Mouse (Mus musculus) forebrain, embryonic 11.5 days (tissue): ENCODE data around the gene Gabarap. TPM values are rescaled to one million over a fixed set of nuclear protein-coding genes. Genes with fewer than 3 reads are reported as not detected.

ENCODE experiments used
- ATAC-seq: fragments of 200-750 bp; cut with Nextera tagmentation; replicated peaks from 2 replicates; pipeline ENCODE4 v1.8.0; 2017; ENCODE audit warnings: moderate TSS enrichment; ENCODE audit not compliant: low FRiP score
- DNase-seq: peaks from one replicate; pipeline ENCODE4 v3.0.0-alpha.2; 2017; ENCODE audit warnings: low spot score
- H3K27ac ChIP-seq: fragments of 300-500 bp; sonication (generic); 2 replicates; pipeline ENCODE4 v1.5.1; 2014; ENCODE audit warnings: low read depth, low read length
- H3K27me3 ChIP-seq: fragments of 300-500 bp; sonication (generic); 2 replicates; pipeline ENCODE4 v1.6.1; 2014; ENCODE audit warnings: mild to moderate bottlenecking, low read length, mixed read lengths; ENCODE audit not compliant: control insufficient read depth, insufficient read depth
- H3K36me3 ChIP-seq: fragments of 300-500 bp; sonication (generic); 2 replicates; pipeline ENCODE4 v1.6.1; 2014; ENCODE audit warnings: mild to moderate bottlenecking, low read length, moderate library complexity, mixed read lengths; ENCODE audit not compliant: control insufficient read depth, insufficient read depth
- H3K4me1 ChIP-seq: fragments of 300-500 bp; sonication (generic); replicated peaks from 2 replicates; pipeline ENCODE4 v1.6.1; 2014; ENCODE audit warnings: low read length, mixed read lengths; ENCODE audit not compliant: control insufficient read depth, insufficient read depth
- H3K4me2 ChIP-seq: fragments of 300-500 bp; sonication (generic); 2 replicates; pipeline ENCODE4 v1.6.1; 2014; ENCODE audit warnings: low read depth, mild to moderate bottlenecking, low read length, moderate library complexity, mixed read lengths; ENCODE audit not compliant: severe bottlenecking
- H3K4me3 ChIP-seq: fragments of 300-500 bp; sonication (generic); 2 replicates; pipeline ENCODE4 v1.5.1; 2014; ENCODE audit warnings: low read depth, low read length
- H3K9ac ChIP-seq: fragments of 300-500 bp; sonication (generic); 2 replicates; pipeline ENCODE4 v1.6.1; 2014; ENCODE audit warnings: low read length
- H3K9me3 ChIP-seq: fragments of 300-500 bp; sonication (generic); 2 replicates; pipeline ENCODE4 v1.6.1; 2016; ENCODE audit warnings: low read length, mixed read lengths; ENCODE audit not compliant: control insufficient read depth
- WGBS: fragments of 180-500 bp; shearing (Covaris S2); extraction: QIAGEN DNeasy Blood & Tissue Kit; methylation state at CpG from one replicate; pipeline ENCODE4 v1.1.7; 2014; 5-methylcytosine and 5-hydroxymethylcytosine counted together
- polyA plus RNA-seq: library from polyadenylated mRNA; unstranded; fragments of >200 nt; fragmentation: Nextera tagmentation; extraction: Ambion mirVana; gene quantifications from 2 replicates; pipeline ENCODE4 v1.2.1, GENCODE M21; 2014

The Gabarap gene
- polyA plus RNA-seq, 1 experiment from 2014 or later, result 472 TPM

GRCm38 (mm10) chr11:69992396-69992795, 1.5 kb downstream of the Gabarap start:
- peak overlapping the region; percentile 65 for H3K4me3 ChIP-seq
- H3K4me2 ChIP-seq, result peak overlapping the region; percentile 62; the same call in 1 of the 2 replicates
- peak overlapping the region; percentile 89; the same call in 1 of the 2 replicates for H3K9ac ChIP-seq
- no peaks in the 10 kb centered on the region for H3K9me3 ChIP-seq
- DNase-seq (no peak), ATAC-seq (no peak)
- H3K27ac ChIP-seq, result no peak overlapping the region
- H3K36me3 ChIP-seq, result peaks cover 12% of the 10 kb centered on the region; the same call in 1 of the 2 replicates
- H3K4me1 ChIP-seq, result peaks cover 5% of the 10 kb centered on the region; the same call in 1 of the 2 replicates
- 91% methylated on average over 10 of the region's 10 CpGs for WGBS
- H3K27me3 ChIP-seq, result no peaks in the 10 kb centered on the region

- Histone ChIP-seq H3K36me3 (peaks cover 15% of the 10 kb centered on the region; the same call in 1 of the 2 replicates), H3K4me1 (peaks cover 8% of the 10 kb centered on the region), H3K9me3 (no peaks in the 10 kb centered on the region), H3K9ac (no peak overlapping the region), H3K27me3 (no peaks in the 10 kb centered on the region), H3K27ac (no peak overlapping the region), H3K4me2 (no peak overlapping the region; the same call in 1 of the 2 replicates), H3K4me3 (0 out of 2 replicates have a peak overlapping the region, but pooled peaks have one; percentile 65)
- DNase-seq (no peak), ATAC-seq (no peak)
- 86% methylated on average over 3 of the region's 3 CpGs for WGBS
These were observed 2.0 kb downstream of the Gabarap start for GRCm38 (mm10) chr11:69992932-69993331.

- H3K36me3 ChIP-seq, result peaks cover 24% of the 10 kb centered on the region
- WGBS, result 90% methylated on average over 11 of the region's 11 CpGs
- no peak for DNase-seq
- H3K27me3 ChIP-seq, result no peaks in the 10 kb centered on the region
- no peak for ATAC-seq
- H3K4me1 ChIP-seq, result peaks cover 10% of the 10 kb centered on the region
- no peak overlapping the region for H3K4me3 ChIP-seq
- no peaks in the 10 kb centered on the region for H3K9me3 ChIP-seq
- H3K4me2 ChIP-seq, result no peak overlapping the region; the same call in 1 of the 2 replicates
- no peak overlapping the region for H3K27ac ChIP-seq
- no peak overlapping the region for H3K9ac ChIP-seq
These were observed 3.6 kb downstream of the Gabarap start for GRCm38 (mm10) chr11:69994401-69995090.

- peaks cover 10% of the 10 kb centered on the region for H3K4me1 ChIP-seq
- peak within 1 kb of the TSS; percentile 87 for H3K9ac ChIP-seq
- H3K36me3 ChIP-seq, result peaks cover 19% of the 10 kb centered on the region
- peak; percentile 99 for DNase-seq
- H3K4me2 ChIP-seq, result peak within 1 kb of the TSS; percentile 56
- H3K9me3 ChIP-seq, result no peaks in the 10 kb centered on the region
- no peaks in the 10 kb centered on the region for H3K27me3 ChIP-seq
- ATAC-seq, result peak; percentile 77
- under 1% methylated on average over 36 of the region's 36 CpGs for WGBS
- peak within 1 kb of the TSS; percentile 97 for H3K27ac ChIP-seq
- peak within 1 kb of the TSS; percentile 96 for H3K4me3 ChIP-seq
These were observed 4.5 kb downstream of the Gabarap start, which contains the start of gene Phf23 for GRCm38 (mm10) chr11:69995391-69995960. Gene Phf23 (plus strand): TSS chr11:69995777.

- Histone ChIP-seq H3K9me3 (no peaks in the 10 kb centered on the region), H3K27me3 (no peaks in the 10 kb centered on the region), H3K27ac (peak overlapping the region; percentile 97), H3K4me1 (peaks cover 12% of the 10 kb centered on the region), H3K4me3 (peak overlapping the region; percentile 96), H3K9ac (peak overlapping the region; percentile 87), H3K4me2 (peak overlapping the region; percentile 56), H3K36me3 (peaks cover 19% of the 10 kb centered on the region)
- peak; percentile 78 for DNase-seq
- WGBS, result under 1% methylated on average over 65 of the region's 66 CpGs
- peak; percentile 1; the same call in 1 of the 2 replicates for ATAC-seq
These were observed 5.5 kb downstream of the Gabarap start for GRCm38 (mm10) chr11:69996161-69997061.

- peak overlapping the region; percentile 97 for H3K27ac ChIP-seq
- WGBS, result 2% methylated on average over 37 of the region's 44 CpGs
- peak; percentile 50 for ATAC-seq
- peak overlapping the region; percentile 56 for H3K4me2 ChIP-seq
- peak overlapping the region; percentile 96 for H3K4me3 ChIP-seq
- no peaks in the 10 kb centered on the region for H3K9me3 ChIP-seq
- DNase-seq, result peak; percentile 96
- peaks cover 19% of the 10 kb centered on the region for H3K36me3 ChIP-seq
- no peaks in the 10 kb centered on the region for H3K27me3 ChIP-seq
- peak overlapping the region; percentile 87 for H3K9ac ChIP-seq
- H3K4me1 ChIP-seq, result peaks cover 13% of the 10 kb centered on the region
These were observed 6.1 kb downstream of the Gabarap start for GRCm38 (mm10) chr11:69997070-69997509.

GRCm38 (mm10) chr11:69998567-69999491, 7.9 kb downstream of the Gabarap start:
- ATAC-seq, result no peak
- H3K4me2 ChIP-seq, result no peak overlapping the region
- 94% methylated on average over 27 of the region's 27 CpGs for WGBS
- no peak overlapping the region for H3K9ac ChIP-seq
- DNase-seq, result peak; percentile 56
- H3K9me3 ChIP-seq, result no peaks in the 10 kb centered on the region
- peaks cover 19% of the 10 kb centered on the region for H3K36me3 ChIP-seq
- no peak overlapping the region for H3K4me3 ChIP-seq
- peaks cover 14% of the 10 kb centered on the region for H3K4me1 ChIP-seq
- H3K27me3 ChIP-seq, result no peaks in the 10 kb centered on the region
- H3K27ac ChIP-seq, result no peak overlapping the region
